Mouse (Mus musculus) ovary, postnatal 10 days (tissue): ENCODE measurements around the gene Zfp618.

Experiments
- DNase-seq: peaks from one replicate; pipeline ENCODE4 v3.0.0; 2022; ENCODE audit warnings: low spot score

Gene Zfp618

GRCm38 (mm10) chr4:63032581-63033006 is 67.2 kb downstream of the Zfp618 start:
- DNase-seq, result no peak

- DNase-seq, result no peak
Observed at GRCm38 (mm10) chr4:63033724-63034123, 68.4 kb downstream of the Zfp618 start.

- no peak for DNase-seq
Observed at GRCm38 (mm10) chr4:63035991-63036390, 70.6 kb downstream of the Zfp618 start.

GRCm38 (mm10) chr4:63036790-63037189 is 71.4 kb downstream of the Zfp618 start:
- DNase-seq, result no peak

GRCm38 (mm10) chr4:63037555-63037954 is 72.2 kb downstream of the Zfp618 start:
- no peak for DNase-seq

- no peak for DNase-seq
Observed at GRCm38 (mm10) chr4:63038265-63038664, 72.9 kb downstream of the Zfp618 start.

GRCm38 (mm10) chr4:63038937-63039336 is 73.6 kb downstream of the Zfp618 start:
- DNase-seq, result no peak

- no peak for DNase-seq
Observed at GRCm38 (mm10) chr4:63048606-63049005, 83.2 kb downstream of the Zfp618 start.

GRCm38 (mm10) chr4:63049596-63050318 is 84.4 kb downstream of the Zfp618 start:
- no peak for DNase-seq

- DNase-seq, result no peak
Observed at GRCm38 (mm10) chr4:63050319-63050676, 84.9 kb downstream of the Zfp618 start.

GRCm38 (mm10) chr4:63050949-63051348 is 85.6 kb downstream of the Zfp618 start:
- no peak for DNase-seq

GRCm38 (mm10) chr4:63051940-63052661 is 86.7 kb downstream of the Zfp618 start:
- DNase-seq, result no peak

- no peak for DNase-seq
Observed at GRCm38 (mm10) chr4:63052662-63053033, 87.3 kb downstream of the Zfp618 start.

- DNase-seq, result no peak
Observed at GRCm38 (mm10) chr4:63055216-63055745, 89.9 kb downstream of the Zfp618 start.

GRCm38 (mm10) chr4:63056641-63057415 is 91.5 kb downstream of the Zfp618 start:
- no peak for DNase-seq

- DNase-seq, result no peak
Observed at GRCm38 (mm10) chr4:63057581-63057980, 92.2 kb downstream of the Zfp618 start.

GRCm38 (mm10) chr4:63058686-63059085 is 93.3 kb downstream of the Zfp618 start:
- no peak for DNase-seq

GRCm38 (mm10) chr4:63060358-63060757 is 95.0 kb downstream of the Zfp618 start:
- DNase-seq, result no peak

- no peak for DNase-seq
Observed at GRCm38 (mm10) chr4:63061411-63061810, 96.0 kb downstream of the Zfp618 start.

GRCm38 (mm10) chr4:63063360-63063759 is 98.0 kb downstream of the Zfp618 start:
- no peak for DNase-seq

GRCm38 (mm10) chr4:63064911-63065310 is 99.5 kb downstream of the Zfp618 start:
- DNase-seq, result no peak

- DNase-seq, result no peak
Observed at GRCm38 (mm10) chr4:63066796-63067195, 101.4 kb downstream of the Zfp618 start.

GRCm38 (mm10) chr4:63067822-63068221 is 102.4 kb downstream of the Zfp618 start:
- DNase-seq, result no peak
